Mouse (Mus musculus): ENCODE measurements around the gene Pef1. TPM values are rescaled to one million over a fixed set of nuclear protein-coding genes. Genes with fewer than 3 reads are reported as not detected.

Pef1 gene
- polyA plus RNA-seq (2015; fragmentation: Nextera tagmentation; extraction: Ambion mirVana), result 62.1 and 62.3 TPM in 2 replicates

GRCm38 (mm10) chr4:130102111-130102651 lies at the start of gene Pef1:
TSS of gene Pef1 (plus strand) at chr4:130102558.
- Histone ChIP-seq H3K36me3 (ENCODE audit: control insufficient read depth, insufficient read depth, low read length) (no peaks in the 10 kb centered on the region), H3K9ac (ENCODE audit: low read depth, low read length) (no peak within 1 kb of the TSS), H3K9me3 (replicated peaks; ENCODE audit: control insufficient read depth, low read length, poor library complexity, severe bottlenecking) (no peaks in the 10 kb centered on the region), H3K27me3 (ENCODE audit: control insufficient read depth, insufficient read depth, low read depth, low read length) (no peaks in the 10 kb centered on the region), H3K27ac (ENCODE audit: low read length) (no peak within 1 kb of the TSS), H3K4me3 (ENCODE audit: low read depth, low read length) (no peak within 1 kb of the TSS), H3K4me1 (ENCODE audit: control insufficient read depth, insufficient read depth, low read length) (peaks cover 3% of the 10 kb centered on the region; the same call in 1 of the 2 replicates), H3K4me2 (ENCODE audit: low read length) (no peak within 1 kb of the TSS)
- ATAC-seq, result no peak
- WGBS, result 3% methylated on average over 6 of the region's 6 CpGs

GRCm38 (mm10) chr4:130053111-130053510 lies 49.2 kb upstream of the Pef1 start:
- 74% methylated on average over 9 of the region's 9 CpGs for WGBS
- H3K27ac ChIP-seq (ENCODE audit: low read length), result no peak overlapping the region
- H3K9me3 ChIP-seq (replicated peaks; ENCODE audit: control insufficient read depth, low read length, poor library complexity, severe bottlenecking), result no peaks in the 10 kb centered on the region
- no peak overlapping the region for H3K4me2 ChIP-seq (ENCODE audit: low read length)
- H3K9ac ChIP-seq (ENCODE audit: low read depth, low read length), result no peak overlapping the region
- no peak for ATAC-seq
- H3K27me3 ChIP-seq (ENCODE audit: control insufficient read depth, insufficient read depth, low read depth, low read length), result no peaks in the 10 kb centered on the region
- H3K4me1 ChIP-seq (ENCODE audit: control insufficient read depth, insufficient read depth, low read length), result peaks cover 11% of the 10 kb centered on the region; the same call in 1 of the 2 replicates
- H3K4me3 ChIP-seq (ENCODE audit: low read depth, low read length), result no peak overlapping the region
- H3K36me3 ChIP-seq (ENCODE audit: control insufficient read depth, insufficient read depth, low read length), result no peaks in the 10 kb centered on the region

- no peaks in the 10 kb centered on the region for H3K27me3 ChIP-seq (ENCODE audit: control insufficient read depth, insufficient read depth, low read depth, low read length)
- H3K4me2 ChIP-seq (ENCODE audit: low read length), result no peak overlapping the region
- no peaks in the 10 kb centered on the region for H3K36me3 ChIP-seq (ENCODE audit: control insufficient read depth, insufficient read depth, low read length)
- WGBS, result 29% methylated on average over 1 of the region's 1 CpGs
- no peak overlapping the region for H3K4me3 ChIP-seq (ENCODE audit: low read depth, low read length)
- peak overlapping the region; percentile 35; the same call in 1 of the 2 replicates for H3K27ac ChIP-seq (ENCODE audit: low read length)
- H3K9me3 ChIP-seq (replicated peaks; ENCODE audit: control insufficient read depth, low read length, poor library complexity, severe bottlenecking), result no peaks in the 10 kb centered on the region
- H3K9ac ChIP-seq (ENCODE audit: low read depth, low read length), result 0 out of 2 replicates have a peak overlapping the region, but pooled peaks have one; percentile 20
- peak; percentile 49; the same call in 1 of the 2 replicates for ATAC-seq
- H3K4me1 ChIP-seq (ENCODE audit: control insufficient read depth, insufficient read depth, low read length), result peaks cover 11% of the 10 kb centered on the region; the same call in 1 of the 2 replicates
These were observed 47.6 kb upstream of the Pef1 start for GRCm38 (mm10) chr4:130054727-130055126.

GRCm38 (mm10) chr4:130055160-130056010 lies 47.0 kb upstream of the Pef1 start:
- no peaks in the 10 kb centered on the region for H3K9me3 ChIP-seq (replicated peaks; ENCODE audit: control insufficient read depth, low read length, poor library complexity, severe bottlenecking)
- peak overlapping the region; percentile 35 for H3K27ac ChIP-seq (ENCODE audit: low read length)
- no peak overlapping the region for H3K4me2 ChIP-seq (ENCODE audit: low read length)
- H3K36me3 ChIP-seq (ENCODE audit: control insufficient read depth, insufficient read depth, low read length), result no peaks in the 10 kb centered on the region
- ATAC-seq, result peak; percentile 69; the same call in 1 of the 2 replicates
- H3K9ac ChIP-seq (ENCODE audit: low read depth, low read length), result 0 out of 2 replicates have a peak overlapping the region, but pooled peaks have one; percentile 20
- H3K4me1 ChIP-seq (ENCODE audit: control insufficient read depth, insufficient read depth, low read length), result peaks cover 11% of the 10 kb centered on the region; the same call in 1 of the 2 replicates
- WGBS, result 75% methylated on average over 14 of the region's 14 CpGs
- H3K27me3 ChIP-seq (ENCODE audit: control insufficient read depth, insufficient read depth, low read depth, low read length), result no peaks in the 10 kb centered on the region
- H3K4me3 ChIP-seq (ENCODE audit: low read depth, low read length), result no peak overlapping the region

GRCm38 (mm10) chr4:130056011-130056322 lies 46.4 kb upstream of the Pef1 start:
- H3K27ac ChIP-seq (ENCODE audit: low read length), result peak overlapping the region; percentile 15
- peak; percentile 30; the same call in 1 of the 2 replicates for ATAC-seq
- 45% methylated on average over 3 of the region's 3 CpGs for WGBS

GRCm38 (mm10) chr4:130056471-130056870 lies 45.9 kb upstream of the Pef1 start:
- Histone ChIP-seq H3K9me3 (replicated peaks; ENCODE audit: control insufficient read depth, low read length, poor library complexity, severe bottlenecking) (no peaks in the 10 kb centered on the region), H3K36me3 (ENCODE audit: control insufficient read depth, insufficient read depth, low read length) (no peaks in the 10 kb centered on the region), H3K9ac (ENCODE audit: low read depth, low read length) (peak overlapping the region; percentile 20; the same call in 1 of the 2 replicates), H3K27me3 (ENCODE audit: control insufficient read depth, insufficient read depth, low read depth, low read length) (no peaks in the 10 kb centered on the region), H3K4me3 (ENCODE audit: low read depth, low read length) (no peak overlapping the region), H3K4me1 (ENCODE audit: control insufficient read depth, insufficient read depth, low read length) (peaks cover 11% of the 10 kb centered on the region; the same call in 1 of the 2 replicates), H3K4me2 (ENCODE audit: low read length) (no peak overlapping the region), H3K27ac (ENCODE audit: low read length) (peak overlapping the region; percentile 15)
- WGBS, result 41% methylated on average over 3 of the region's 3 CpGs
- no peak for ATAC-seq

More at GRCm38 (mm10) chr4:130056011-130056322, 46.4 kb upstream of the Pef1 start:
- H3K9me3 ChIP-seq (replicated peaks; ENCODE audit: control insufficient read depth, low read length, poor library complexity, severe bottlenecking), result no peaks in the 10 kb centered on the region
- H3K36me3 ChIP-seq (ENCODE audit: control insufficient read depth, insufficient read depth, low read length), result no peaks in the 10 kb centered on the region
- H3K27me3 ChIP-seq (ENCODE audit: control insufficient read depth, insufficient read depth, low read depth, low read length), result no peaks in the 10 kb centered on the region
- 0 out of 2 replicates have a peak overlapping the region, but pooled peaks have one; percentile 20 for H3K9ac ChIP-seq (ENCODE audit: low read depth, low read length)
- peaks cover 11% of the 10 kb centered on the region; the same call in 1 of the 2 replicates for H3K4me1 ChIP-seq (ENCODE audit: control insufficient read depth, insufficient read depth, low read length)
- H3K4me2 ChIP-seq (ENCODE audit: low read length), result no peak overlapping the region
- H3K4me3 ChIP-seq (ENCODE audit: low read depth, low read length), result no peak overlapping the region

GRCm38 (mm10) chr4:130060937-130061336 lies 41.4 kb upstream of the Pef1 start:
- Histone ChIP-seq H3K27me3 (ENCODE audit: control insufficient read depth, insufficient read depth, low read depth, low read length) (no peaks in the 10 kb centered on the region), H3K9ac (ENCODE audit: low read depth, low read length) (no peak overlapping the region), H3K4me1 (ENCODE audit: control insufficient read depth, insufficient read depth, low read length) (peaks cover 5% of the 10 kb centered on the region; the same call in 1 of the 2 replicates), H3K9me3 (replicated peaks; ENCODE audit: control insufficient read depth, low read length, poor library complexity, severe bottlenecking) (no peaks in the 10 kb centered on the region), H3K27ac (ENCODE audit: low read length) (no peak overlapping the region), H3K4me2 (ENCODE audit: low read length) (no peak overlapping the region), H3K36me3 (ENCODE audit: control insufficient read depth, insufficient read depth, low read length) (no peaks in the 10 kb centered on the region), H3K4me3 (ENCODE audit: low read depth, low read length) (no peak overlapping the region)
- ATAC-seq, result no peak

GRCm38 (mm10) chr4:130063191-130063590 lies 39.2 kb upstream of the Pef1 start:
- no peaks in the 10 kb centered on the region for H3K4me1 ChIP-seq (ENCODE audit: control insufficient read depth, insufficient read depth, low read length)
- no peaks in the 10 kb centered on the region for H3K9me3 ChIP-seq (replicated peaks; ENCODE audit: control insufficient read depth, low read length, poor library complexity, severe bottlenecking)
- WGBS, result 73% methylated on average over 7 of the region's 7 CpGs

GRCm38 (mm10) chr4:130066816-130067215 lies 35.5 kb upstream of the Pef1 start:
- Histone ChIP-seq H3K4me3 (ENCODE audit: low read depth, low read length) (no peak overlapping the region), H3K27ac (ENCODE audit: low read length) (no peak overlapping the region), H3K36me3 (ENCODE audit: control insufficient read depth, insufficient read depth, low read length) (no peaks in the 10 kb centered on the region), H3K4me2 (ENCODE audit: low read length) (no peak overlapping the region), H3K9ac (ENCODE audit: low read depth, low read length) (no peak overlapping the region), H3K9me3 (replicated peaks; ENCODE audit: control insufficient read depth, low read length, poor library complexity, severe bottlenecking) (no peaks in the 10 kb centered on the region), H3K27me3 (ENCODE audit: control insufficient read depth, insufficient read depth, low read depth, low read length) (no peaks in the 10 kb centered on the region), H3K4me1 (ENCODE audit: control insufficient read depth, insufficient read depth, low read length) (no peaks in the 10 kb centered on the region)
- 10% methylated on average over 8 of the region's 8 CpGs for WGBS
- ATAC-seq, result no peak

More at GRCm38 (mm10) chr4:130063191-130063590, 39.2 kb upstream of the Pef1 start:
- Histone ChIP-seq H3K4me3 (ENCODE audit: low read depth, low read length) (no peak overlapping the region), H3K27me3 (ENCODE audit: control insufficient read depth, insufficient read depth, low read depth, low read length) (no peaks in the 10 kb centered on the region), H3K27ac (ENCODE audit: low read length) (no peak overlapping the region), H3K9ac (ENCODE audit: low read depth, low read length) (no peak overlapping the region), H3K4me2 (ENCODE audit: low read length) (no peak overlapping the region), H3K36me3 (ENCODE audit: control insufficient read depth, insufficient read depth, low read length) (no peaks in the 10 kb centered on the region)
- no peak for ATAC-seq

All from midbrain, embryonic 16.5 days (tissue).